Mouse (Mus musculus) testis, adult 2 months (tissue): ENCODE measurements around the gene Ssbp3. TPM values are rescaled to one million over a fixed set of nuclear protein-coding genes. Genes with fewer than 3 reads are reported as not detected.

Experiments
- H3K27ac ChIP-seq: fragments of 200-500 bp; 2 replicates; pipeline ENCODE4 v1.5.1; 2012; ENCODE audit warnings: low read depth, low read length; ENCODE audit not compliant: control insufficient read depth, insufficient read depth
- H3K27me3 ChIP-seq: fragments of 200-500 bp; 2 replicates; pipeline ENCODE4 v1.6.1; 2012; ENCODE audit warnings: mild to moderate bottlenecking, low read length, moderate library complexity; ENCODE audit not compliant: control insufficient read depth, insufficient read depth
- H3K36me3 ChIP-seq: fragments of 200-500 bp; 2 replicates; pipeline ENCODE4 v1.6.1; 2012; ENCODE audit warnings: mild to moderate bottlenecking, low read length; ENCODE audit not compliant: control insufficient read depth, insufficient read depth
- H3K4me1 ChIP-seq: fragments of 200-500 bp; 2 replicates; pipeline ENCODE4 v1.6.1; 2012; ENCODE audit warnings: low read length; ENCODE audit not compliant: control insufficient read depth, insufficient read depth
- H3K4me3 ChIP-seq: fragments of 200-500 bp; 2 replicates; pipeline ENCODE4 v1.5.1; 2012; ENCODE audit warnings: low read depth, mild to moderate bottlenecking, low read length, moderate library complexity, mixed read lengths; ENCODE audit not compliant: control insufficient read depth
- CTCF ChIP-seq: fragments of 200-500 bp; IDR thresholded peaks from 2 replicates; pipeline ENCODE4 v1.5.1; 2012; ENCODE audit warnings: low read depth, mild to moderate bottlenecking, inconsistent platforms, low read length, moderate library complexity; ENCODE audit not compliant: control insufficient read depth, insufficient read depth, insufficient replicate concordance
- POLR2A ChIP-seq: fragments of 200-500 bp; IDR thresholded peaks from 2 replicates; pipeline ENCODE4 v1.6.1; 2012; ENCODE audit warnings: low read depth, mild to moderate bottlenecking, inconsistent platforms, low read length, moderate library complexity; ENCODE audit not compliant: control insufficient read depth
- polyA plus RNA-seq: library from polyadenylated mRNA; depleted of rRNA; stranded (reverse); fragments of >200 nt; gene quantifications from 2 replicates; pipeline ENCODE4 v1.2.3, GENCODE M21; 2012

The Ssbp3 gene
- polyA plus RNA-seq, 1 experiment: 38.3 TPM

DNA sequence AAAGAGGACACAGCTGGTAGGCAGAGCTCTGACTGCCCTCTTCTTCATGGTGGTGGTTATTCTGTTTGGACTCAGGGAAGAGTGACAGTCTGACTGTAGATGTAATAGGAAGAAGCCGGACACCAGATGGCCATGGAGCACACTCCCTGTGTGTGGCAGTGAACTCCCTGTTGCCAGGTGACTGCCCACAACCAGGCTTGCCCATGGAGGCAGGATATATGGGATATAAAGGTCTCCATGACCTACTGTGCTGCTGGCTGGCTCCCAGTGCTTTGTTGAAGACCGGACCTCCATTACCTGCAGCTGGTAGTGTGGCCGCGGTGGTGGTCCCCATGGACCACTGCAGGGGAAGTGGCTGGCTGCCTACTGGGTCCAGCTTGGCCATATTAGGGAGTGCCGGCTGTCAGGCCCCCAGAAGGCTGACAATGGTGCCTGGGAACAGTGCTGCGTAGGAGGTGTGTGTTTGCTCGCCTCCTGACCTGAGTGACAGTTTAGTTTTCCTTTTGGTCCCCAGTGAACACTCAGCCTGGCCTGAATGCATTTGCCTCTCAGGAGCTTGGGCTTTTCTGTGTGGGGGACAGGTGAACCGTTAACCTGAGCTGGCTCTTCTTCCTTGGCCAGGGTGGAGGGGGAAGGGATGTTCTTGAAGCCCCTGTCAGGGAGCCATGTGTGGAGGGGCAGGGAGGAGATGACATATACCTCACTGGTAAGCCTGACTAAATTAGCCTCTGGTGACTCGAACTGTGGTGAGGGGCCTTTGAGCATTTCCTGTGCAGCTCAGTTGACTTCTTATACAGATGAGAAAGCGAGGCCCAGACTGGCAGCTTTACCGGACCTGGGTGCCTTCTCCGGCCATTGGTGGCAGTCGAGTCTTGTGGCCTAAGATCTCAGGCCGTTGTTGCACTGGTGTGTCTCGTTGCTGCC is 62.2 kb downstream of the Ssbp3 start:
- Histone ChIP-seq H3K36me3 (no peaks in the 10 kb centered on the region), H3K27ac (no peak overlapping the region), H3K4me1 (peaks cover 2% of the 10 kb centered on the region; the same call in 1 of the 2 replicates), H3K27me3 (no peaks in the 10 kb centered on the region), H3K4me3 (peak overlapping the region; percentile 47)
- TF ChIP-seq CTCF (no peak), POLR2A (no peak)

DNA sequence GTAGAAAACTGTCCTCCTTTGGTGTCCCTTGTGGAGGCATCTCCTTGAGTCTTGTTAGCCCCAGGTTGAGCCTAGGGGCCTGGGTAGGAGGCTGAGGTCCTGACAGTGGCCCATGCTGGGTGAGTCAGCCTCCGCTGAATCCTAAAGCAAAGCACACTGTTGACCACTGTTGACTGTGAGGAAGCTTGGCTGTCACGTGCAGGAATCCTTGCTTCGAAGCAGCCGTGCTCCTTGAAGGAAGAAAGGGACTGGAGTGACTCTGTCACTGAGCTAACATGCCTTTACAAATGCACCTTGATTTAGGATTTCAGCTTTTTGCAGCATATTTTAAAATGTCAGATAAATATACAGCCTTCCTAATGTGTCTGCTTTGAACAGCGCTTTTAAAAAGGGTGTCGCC is 64.8 kb downstream of the Ssbp3 start:
- Histone ChIP-seq H3K27me3 (no peaks in the 10 kb centered on the region), H3K36me3 (no peaks in the 10 kb centered on the region), H3K4me1 (peaks cover 2% of the 10 kb centered on the region; the same call in 1 of the 2 replicates), H3K27ac (no peak overlapping the region), H3K4me3 (peak overlapping the region; percentile 64)
- TF ChIP-seq POLR2A (no peak), CTCF (no peak)

DNA sequence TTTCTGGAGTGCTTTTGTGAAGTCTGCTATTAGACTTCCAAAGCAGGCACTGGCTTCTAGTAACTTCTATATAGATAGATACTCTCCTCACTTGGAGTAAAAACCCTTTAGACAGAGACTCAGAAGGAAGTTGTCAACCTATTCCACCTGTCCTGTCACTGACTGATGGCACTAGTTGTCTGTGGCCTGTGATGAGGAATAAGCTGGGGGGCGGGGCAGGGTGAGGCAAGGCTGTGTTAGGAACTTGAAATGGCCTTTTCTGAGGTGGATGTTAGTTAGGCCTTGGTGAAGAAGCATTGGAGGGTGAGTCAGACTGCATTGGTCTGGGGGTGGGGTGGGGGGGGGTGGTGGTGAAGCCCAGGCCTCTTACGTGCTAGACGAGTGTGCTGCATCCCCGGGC is 65.4 kb downstream of the Ssbp3 start:
- Histone ChIP-seq H3K4me1 (no peaks in the 10 kb centered on the region), H3K27ac (no peak overlapping the region), H3K36me3 (no peaks in the 10 kb centered on the region), H3K4me3 (peak overlapping the region; percentile 64), H3K27me3 (no peaks in the 10 kb centered on the region)
- TF ChIP-seq POLR2A (no peak), CTCF (no peak)

DNA sequence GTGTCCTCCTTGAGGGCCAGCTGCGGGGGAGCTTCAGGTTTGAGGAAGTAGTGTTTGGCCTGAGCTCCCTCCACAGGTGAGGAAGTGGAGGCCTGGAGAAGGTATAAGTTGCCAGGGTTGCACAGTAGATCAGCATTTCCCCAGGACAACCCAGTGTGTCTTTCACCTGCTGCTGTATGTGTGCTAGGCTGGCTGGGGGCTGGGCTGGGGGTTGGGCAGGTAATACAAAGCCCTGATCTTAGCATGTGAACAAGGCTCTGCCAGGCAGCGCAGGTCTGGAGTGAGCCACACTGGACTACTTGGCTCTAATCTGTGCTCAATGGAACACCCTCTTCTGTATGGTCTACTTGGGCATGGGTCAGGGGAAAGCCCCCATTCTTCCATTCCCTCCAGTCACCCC is 66.1 kb downstream of the Ssbp3 start:
- TF ChIP-seq POLR2A (no peak), CTCF (no peak)
- H3K4me3 ChIP-seq: no peak overlapping the region; the same call in 1 of the 2 replicates
- no peaks in the 10 kb centered on the region for H3K36me3 ChIP-seq
- H3K27me3 ChIP-seq: no peaks in the 10 kb centered on the region
- no peak overlapping the region for H3K27ac ChIP-seq
- no peaks in the 10 kb centered on the region for H3K4me1 ChIP-seq

DNA sequence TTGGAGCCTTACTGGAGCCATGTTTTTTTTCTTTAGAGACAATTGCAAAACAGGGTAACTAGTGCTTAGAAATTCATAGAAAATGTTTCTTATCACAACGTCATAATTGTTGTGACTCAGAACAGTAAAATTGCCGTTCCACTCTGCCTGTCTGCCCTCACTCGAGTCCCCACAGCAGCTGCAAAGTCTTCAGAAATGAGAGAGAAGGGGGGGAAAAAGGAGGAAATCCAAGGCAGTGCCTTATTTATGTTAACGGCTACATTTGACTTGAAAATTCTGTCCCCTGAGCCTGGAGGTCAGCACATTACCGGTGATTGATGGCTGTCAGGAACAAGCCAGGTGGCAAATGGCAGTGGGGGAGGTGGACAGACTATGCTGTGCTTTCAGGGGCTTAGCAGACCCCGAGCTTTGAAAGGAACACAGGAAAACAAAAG is 66.7 kb downstream of the Ssbp3 start:
- no peaks in the 10 kb centered on the region for H3K36me3 ChIP-seq
- TF ChIP-seq CTCF: no peak
- TF ChIP-seq POLR2A: no peak
- no peak overlapping the region for H3K4me3 ChIP-seq
- no peaks in the 10 kb centered on the region for H3K4me1 ChIP-seq
- H3K27ac ChIP-seq: no peak overlapping the region
- no peaks in the 10 kb centered on the region for H3K27me3 ChIP-seq

DNA sequence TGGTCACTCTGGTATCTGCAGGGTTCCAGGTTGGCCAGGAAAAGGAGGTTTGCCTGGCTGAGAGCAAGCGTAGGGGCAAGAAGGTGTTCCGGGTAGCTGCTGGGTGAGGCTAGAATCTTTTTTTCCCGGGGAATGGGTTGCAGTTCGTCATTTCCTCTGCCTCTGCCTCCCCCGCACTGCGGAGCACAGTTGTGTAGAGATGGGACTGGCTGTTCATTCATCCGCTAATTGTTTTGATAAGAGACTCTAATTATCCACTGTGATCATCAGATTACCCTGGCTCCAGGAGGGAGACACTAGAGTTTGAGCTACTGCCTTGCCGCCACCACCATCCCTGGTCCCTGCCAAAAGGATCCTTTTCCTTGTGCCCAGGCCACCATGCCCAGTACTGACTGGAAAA is 67.9 kb downstream of the Ssbp3 start:
- H3K4me3 ChIP-seq: no peak overlapping the region
- H3K27ac ChIP-seq: no peak overlapping the region
- H3K4me1 ChIP-seq: no peaks in the 10 kb centered on the region
- H3K36me3 ChIP-seq: no peaks in the 10 kb centered on the region
- H3K27me3 ChIP-seq: no peaks in the 10 kb centered on the region
- TF ChIP-seq POLR2A: no peak
- TF ChIP-seq CTCF: no peak

DNA sequence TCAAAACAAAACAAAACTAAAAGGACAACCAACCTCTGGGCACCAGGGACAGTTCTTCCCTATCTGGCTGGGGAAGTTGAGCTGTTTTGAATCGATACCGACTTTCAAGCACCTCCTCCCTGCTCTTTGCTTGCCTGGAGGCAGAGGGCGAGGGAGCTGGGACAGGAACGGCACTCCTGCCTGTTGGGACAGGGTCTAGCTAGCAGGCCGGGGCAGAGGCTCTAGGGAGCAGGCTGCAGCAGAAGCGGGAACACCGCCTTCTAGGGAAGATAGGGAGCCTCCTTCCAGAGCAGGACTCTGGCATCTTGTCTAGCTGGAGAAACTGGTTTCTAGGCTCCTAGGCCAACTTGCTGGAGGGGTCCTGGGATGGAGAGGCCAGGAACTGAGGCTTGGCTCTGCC is 70.2 kb downstream of the Ssbp3 start:
- Histone ChIP-seq H3K4me1 (no peaks in the 10 kb centered on the region), H3K36me3 (no peaks in the 10 kb centered on the region), H3K27me3 (no peaks in the 10 kb centered on the region), H3K4me3 (no peak overlapping the region), H3K27ac (no peak overlapping the region)
- TF ChIP-seq CTCF (no peak), POLR2A (no peak)
